Comparison of ENCODE assay signal across 15 mouse cellular contexts in the genomic region with DNA sequence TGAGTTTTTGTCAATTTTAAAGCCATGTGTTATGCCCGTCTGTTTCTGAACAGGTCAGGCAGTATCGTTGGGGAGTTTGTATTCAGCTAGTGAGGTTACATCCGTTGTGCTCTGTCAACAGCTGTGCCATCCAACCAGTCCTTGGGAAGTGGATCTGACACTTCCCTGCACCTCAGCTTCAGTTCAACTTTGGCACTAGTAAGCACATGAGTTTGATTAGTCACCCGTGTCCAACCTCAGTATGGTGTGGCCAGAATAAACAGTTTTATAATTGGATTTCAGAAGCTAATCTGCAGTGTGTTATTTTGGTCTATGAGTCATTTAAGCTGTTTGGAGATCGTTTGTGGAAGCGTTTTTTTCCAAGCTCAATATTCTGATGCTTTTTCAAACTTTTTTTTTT. TPM values are rescaled to one million over a fixed set of nuclear protein-coding genes. Genes with fewer than 3 reads are reported as not detected.
DNase-seq lines count a peak whose midpoint lies in the region.
"Had no signal": no experiment of that assay in that cellular context is flagged by ENCODE, and none has a peak within 500 bp of the region (broad histone marks: within the 10 kb centered on the region; RNA-seq: fewer than 3 reads in every experiment).

No protein-coding gene starts in this region.

- peak; percentile 11 for DNase-seq in adrenal gland, adult 2 months
- no peak for DNase-seq in adrenal gland, adult 18-20 months (ENCODE audit: low spot score in 2 of 2)
- peak; percentile 14 for DNase-seq in layer of hippocampus, adult 9-11 months
- DNase-seq in layer of hippocampus, postnatal 14 days (ENCODE audit: low spot score in 2 of 2), result no peak
- DNase-seq in 3134 (ENCODE audit: extremely low read depth, insufficient read length, low spot score), result peak; percentile 13
- DNase-seq in brain, adult 2 months (ENCODE audit: low read depth, low spot score), result peak; percentile 62
- DNase-seq in spleen, adult 12 weeks (ENCODE audit: low spot score), result no peak
- DNase-seq: adrenal gland, postnatal 14 days; cerebellum, postnatal 10 days; embryo, embryonic 11 days; gastrocnemius, postnatal 10 days; heart, adult 18-20 months; heart, postnatal 14 days had no signal

RNA-seq across cellular contexts. Expression of a gene that starts 35.8 kb away (rescaled TPM):
- total RNA-seq in adrenal gland, adult 2 months (2021), result 10 to 100 TPM; 27.5 to 44.8 TPM
- 97.8 and 106 TPM in 2 replicates for polyA plus RNA-seq in adrenal gland, adult 2 months (2012; rRNA removed)
- total RNA-seq in adrenal gland, adult 18-20 months (2021), result 10 to 100 TPM; 21.6 to 40.4 TPM
- total RNA-seq in layer of hippocampus, postnatal 14 days (2021), result 100 to 1,000 TPM; 370 to 411 TPM
- total RNA-seq: hematopoietic stem cell, adult 5-6 weeks had no signal
- polyA plus RNA-seq: erythroblast, embryonic 14.5 days had no signal

Comparison
In these comparisons a context has a peak if more than half of its experiments do, and no peak if none do; other contexts are left out.
1. DNase-seq: peak in adrenal gland, adult 2 months (single experiment), layer of hippocampus, adult 9-11 months (single experiment), 3134 (single experiment) and brain, adult 2 months (single experiment); none in adrenal gland, adult 18-20 months (0 of 2), layer of hippocampus, postnatal 14 days (0 of 2) and spleen, adult 12 weeks (single experiment).
2. RNA of a gene that starts 35.8 kb away (total RNA-seq): 370 to 411 TPM in layer of hippocampus, postnatal 14 days; 27.5 to 44.8 TPM in adrenal gland, adult 2 months and 21.6 to 40.4 TPM in adrenal gland, adult 18-20 months; every median in the first group is over 4 times any median in the second.